Mouse (Mus musculus): ENCODE measurements around the gene Man1a2. TPM values are rescaled to one million over a fixed set of nuclear protein-coding genes. Genes with fewer than 3 reads are reported as not detected.

Man1a2 gene
- total RNA-seq, 2 experiments from 2014 or later = 14.8 to 47.9 TPM

- peak; percentile 75 for ATAC-seq (ENCODE audit: poor library complexity, severe bottlenecking)
Observed at GRCm38 (mm10) chr3:100515093-100515753, 170.1 kb downstream of the Man1a2 start.

Other genes starting within 250 kb of the Man1a2 start
- gene Tent5c, start 196.2 kb downstream of the Man1a2 start, total RNA-seq (2015) = 1.1 and 1.8 TPM in 2 replicates
- 2.2 and 3.9 TPM in 2 replicates for gene Tent5c, start 196.2 kb downstream of the Man1a2 start, total RNA-seq (2017)
- not detected in 2 replicates for gene Vtcn1, start 140.0 kb upstream of the Man1a2 start, total RNA-seq (2015)
- not detected in 2 replicates for gene Vtcn1, start 140.0 kb upstream of the Man1a2 start, total RNA-seq (2017)
- 0.83 and 0.98 TPM in 2 replicates for gene Trim45, start 236.7 kb upstream of the Man1a2 start, total RNA-seq (2015)
- gene Trim45, start 236.7 kb upstream of the Man1a2 start, total RNA-seq (2017) = 2.4 and 4.4 TPM in 2 replicates

Data from megakaryocyte, adult 5-6 weeks (primary cell).